Mouse (Mus musculus) brown adipose tissue, adult 24 weeks (tissue): ENCODE data around the gene Slc39a5. TPM values are rescaled to one million over a fixed set of nuclear protein-coding genes. Genes with fewer than 3 reads are reported as not detected.

Experiments used
- H3K27ac ChIP-seq: fragments of 200-500 bp; replicated peaks from 2 replicates; pipeline ENCODE4 v1.5.1; 2012; ENCODE audit warnings: low read depth, mild to moderate bottlenecking, low read length
- H3K4me1 ChIP-seq: fragments of 200-500 bp; 2 replicates; pipeline ENCODE4 v1.6.1; 2012; ENCODE audit warnings: low read length, mixed read lengths; ENCODE audit not compliant: control insufficient read depth, insufficient read depth, insufficient read length
- H3K4me3 ChIP-seq: fragments of 200-500 bp; 2 replicates; pipeline ENCODE4 v1.5.1; 2012; ENCODE audit warnings: low read depth, mild to moderate bottlenecking, low read length, moderate library complexity; ENCODE audit not compliant: insufficient read depth
- polyA plus RNA-seq: library from polyadenylated mRNA; stranded (reverse); fragments of >200 nt; gene quantifications from 2 replicates; pipeline ENCODE4 v1.2.4, GENCODE M21; 2012; ENCODE audit not compliant: missing spikeins, insufficient read depth, insufficient read length

The Slc39a5 gene
- polyA plus RNA-seq, 1 experiment, result not detected

- H3K4me3 ChIP-seq, result no peak overlapping the region
- peaks cover 5% of the 10 kb centered on the region; the same call in 1 of the 2 replicates for H3K4me1 ChIP-seq
- H3K27ac ChIP-seq, result peak overlapping the region; percentile 59; the same call in 1 of the 2 replicates
Observed at GRCm38 (mm10) chr10:128424604-128425003, 23.6 kb upstream of the Slc39a5 start.

DNA sequence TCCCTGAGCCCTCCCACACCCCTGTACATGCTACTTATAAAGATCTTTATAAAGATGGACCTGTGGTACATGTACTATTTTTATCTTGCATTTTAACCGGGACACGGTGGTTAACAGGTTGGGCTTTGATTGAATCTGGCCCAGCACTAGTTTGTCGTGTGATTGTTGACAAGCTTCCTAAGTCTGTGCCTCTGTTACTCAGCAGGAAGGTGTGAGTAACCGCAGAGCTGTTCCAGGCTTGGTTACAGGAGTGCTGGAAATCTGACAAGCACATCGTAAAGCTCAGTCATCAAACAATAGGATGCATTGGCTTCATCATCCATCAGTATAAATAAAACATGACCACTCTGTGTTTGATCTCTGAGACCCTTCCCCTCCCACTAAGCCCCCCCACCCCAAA lies 21.4 kb upstream of the Slc39a5 start:
- Histone ChIP-seq H3K4me1 (peaks cover 5% of the 10 kb centered on the region; the same call in 1 of the 2 replicates), H3K27ac (no peak overlapping the region), H3K4me3 (no peak overlapping the region)

DNA sequence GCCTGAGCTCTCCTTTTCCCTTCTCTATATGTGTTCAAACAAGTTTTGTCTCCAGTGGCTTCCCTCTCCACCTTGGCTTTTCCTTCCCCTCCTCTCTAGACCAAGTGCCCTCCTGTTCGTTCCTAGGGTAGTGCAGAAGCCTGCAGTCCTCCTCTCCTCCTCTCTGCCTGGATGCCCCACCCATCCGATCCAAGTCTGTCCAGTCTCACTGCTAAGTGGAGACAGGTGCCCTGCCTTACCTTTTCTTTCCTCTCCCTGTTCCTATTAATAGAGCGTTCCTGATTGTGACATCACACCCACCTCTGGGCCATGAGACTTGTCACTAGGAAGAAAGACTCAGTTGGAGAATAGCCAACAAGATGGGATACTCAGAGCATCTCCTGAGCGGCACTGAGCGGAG lies 13.8 kb upstream of the Slc39a5 start:
- H3K4me1 ChIP-seq, result peaks cover 4% of the 10 kb centered on the region
- no peak overlapping the region for H3K4me3 ChIP-seq
- H3K27ac ChIP-seq, result no peak overlapping the region

DNA sequence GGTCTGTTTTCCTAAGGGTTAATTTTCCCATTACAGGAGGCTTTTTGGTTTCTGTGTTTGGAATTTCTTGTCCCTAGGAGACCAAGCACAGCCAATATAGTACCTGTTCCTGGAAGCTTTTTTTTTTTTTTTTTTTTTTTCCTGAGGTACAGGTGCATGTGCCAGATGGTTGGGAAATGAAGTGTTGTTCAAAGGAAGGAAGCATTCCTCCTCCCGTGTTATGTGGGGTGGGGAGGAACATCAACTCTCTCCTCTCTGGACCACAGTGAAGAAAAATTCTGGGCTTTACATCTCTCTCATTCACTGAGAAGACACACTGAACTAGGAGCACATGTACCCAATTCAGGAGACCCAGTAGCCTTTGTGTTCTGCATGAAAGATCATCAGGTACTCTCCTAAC lies 12.0 kb upstream of the Slc39a5 start:
- H3K4me1 ChIP-seq, result peaks cover 8% of the 10 kb centered on the region
- H3K4me3 ChIP-seq, result no peak overlapping the region
- no peak overlapping the region for H3K27ac ChIP-seq

- H3K4me1 ChIP-seq, result peaks cover 8% of the 10 kb centered on the region
- no peak overlapping the region; the same call in 1 of the 2 replicates for H3K27ac ChIP-seq
- H3K4me3 ChIP-seq, result peak overlapping the region; percentile 68
Observed at GRCm38 (mm10) chr10:128412558-128412957, 11.5 kb upstream of the Slc39a5 start.

DNA sequence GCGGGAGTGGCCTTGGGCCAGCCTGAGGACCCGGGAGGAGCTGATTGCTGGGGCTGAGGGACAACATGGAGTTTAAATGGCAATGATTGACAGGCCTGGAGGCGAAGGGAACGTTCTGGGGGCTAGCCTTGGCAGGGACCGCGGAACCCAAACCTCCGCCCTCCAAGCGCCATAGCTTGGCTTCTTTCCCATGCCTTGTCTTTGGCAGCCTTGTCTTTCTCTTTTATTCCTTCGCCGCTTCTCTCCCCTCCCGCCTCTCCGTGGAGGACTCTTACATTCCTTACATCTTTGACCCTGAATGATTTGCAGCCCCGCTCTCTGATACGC lies 11.0 kb upstream of the Slc39a5 start:
- peak overlapping the region; percentile 68 for H3K4me3 ChIP-seq
- peak overlapping the region; percentile 54 for H3K27ac ChIP-seq

DNA sequence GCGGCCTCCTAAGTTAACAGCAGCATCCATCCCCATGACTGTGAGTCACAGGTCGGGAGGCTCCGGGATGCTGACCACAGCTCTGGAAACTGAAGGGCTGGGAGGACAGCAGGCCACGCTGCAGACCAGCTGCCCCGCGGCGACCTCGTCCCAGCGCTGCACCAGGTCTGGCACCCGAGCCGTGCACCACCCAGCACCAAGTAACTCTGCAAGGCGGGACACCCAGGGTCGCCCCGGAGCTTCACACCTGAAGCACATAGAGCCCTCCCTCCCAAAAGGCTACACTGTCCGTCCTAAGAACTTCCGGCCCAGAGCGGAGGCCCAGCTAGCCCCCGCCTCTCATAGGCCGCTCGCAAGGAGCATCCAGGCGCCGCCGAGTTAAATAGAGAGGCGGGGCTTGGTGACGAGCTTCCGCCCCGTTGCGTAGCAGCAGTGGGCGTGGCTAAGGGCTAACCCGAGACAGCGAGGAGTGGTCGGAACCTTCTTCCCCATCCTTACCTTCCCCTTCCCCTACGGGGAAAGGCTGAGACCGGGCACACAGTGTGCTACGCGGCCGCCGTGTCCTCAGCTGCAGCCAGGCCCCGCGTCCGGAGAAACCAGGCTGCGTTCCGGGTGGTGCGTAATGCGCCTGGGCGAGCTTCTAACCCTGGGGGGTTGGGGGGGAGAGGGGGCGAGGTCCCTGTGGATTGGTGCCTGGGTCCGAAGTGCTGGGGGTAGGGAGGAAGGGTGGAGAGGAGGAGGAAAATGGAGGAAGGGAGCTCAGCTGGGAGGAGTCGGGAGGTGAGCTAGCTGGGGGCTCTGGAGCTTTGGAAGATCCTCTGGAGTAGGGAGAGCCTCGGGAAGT lies 10.4 kb upstream of the Slc39a5 start, which contains the start of the genes Nabp2 and Rnf41:
Nabp2 (minus strand) TSS at position 282 of the 844 bp plus-strand sequence.
Rnf41 (plus strand) TSS at position 447 of the 844 bp plus-strand sequence.
- peak within 1 kb of the TSS; percentile 80 for H3K4me3 ChIP-seq
- peak within 1 kb of the TSS; percentile 85 for H3K27ac ChIP-seq
- peaks cover 8% of the 10 kb centered on the region for H3K4me1 ChIP-seq

More for the DNA sequence above, 11.0 kb upstream of the Slc39a5 start:
- peaks cover 8% of the 10 kb centered on the region for H3K4me1 ChIP-seq

GRCm38 (mm10) chr10:128410560-128410845 lies 9.5 kb upstream of the Slc39a5 start:
- Histone ChIP-seq H3K27ac (peak overlapping the region; percentile 85), H3K4me1 (peaks cover 8% of the 10 kb centered on the region), H3K4me3 (peak overlapping the region; percentile 45)

- H3K4me3 ChIP-seq, result peak overlapping the region; percentile 68
Observed at GRCm38 (mm10) chr10:128409692-128410559, 8.9 kb upstream of the Slc39a5 start.

DNA sequence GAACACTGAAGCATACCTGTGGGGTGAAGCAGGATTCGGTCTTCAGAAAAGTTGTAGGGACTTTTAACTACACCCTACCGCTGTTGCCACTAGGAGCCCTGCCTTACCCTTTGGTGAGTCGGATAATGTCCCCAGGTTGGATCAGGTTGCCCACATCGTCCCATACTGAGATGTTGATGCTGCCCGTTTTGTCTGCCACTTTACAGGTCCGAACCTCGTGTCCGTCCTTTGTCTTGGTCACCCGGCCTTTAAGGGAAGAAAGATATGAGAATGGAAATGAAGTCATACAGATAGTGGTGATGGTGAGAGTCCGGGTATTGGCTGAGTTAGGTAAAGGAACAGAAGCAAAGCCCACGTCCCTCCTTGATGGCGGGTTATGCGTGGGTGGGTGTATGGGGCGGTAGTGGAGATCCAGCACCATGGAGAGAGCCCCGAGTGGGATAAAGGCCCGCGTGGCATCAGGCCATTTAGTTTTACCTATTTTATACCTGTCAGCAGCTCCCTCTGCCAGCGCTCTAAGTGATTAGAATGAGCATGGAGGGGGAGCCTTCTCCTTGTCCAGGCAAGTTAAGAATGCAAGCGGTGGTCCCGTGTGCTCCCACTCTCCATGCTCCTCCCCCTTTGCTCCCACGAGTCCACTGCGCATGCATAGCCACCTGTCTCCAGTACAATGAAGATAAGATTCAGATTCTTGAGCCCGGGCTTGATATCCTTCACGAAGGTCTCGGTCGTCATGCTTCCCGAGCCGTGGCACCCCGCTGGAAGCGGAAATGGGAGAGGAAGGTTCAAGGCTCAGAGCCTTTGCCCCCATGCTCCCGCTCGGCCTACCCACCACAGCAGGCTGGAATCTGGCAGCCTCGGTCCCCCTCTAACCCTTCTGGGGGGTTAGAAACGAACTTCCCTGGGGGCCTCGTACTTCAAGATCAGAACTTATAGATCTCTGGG lies 7.8 kb upstream of the Slc39a5 start:
- H3K27ac ChIP-seq, result 0 out of 2 replicates have a peak overlapping the region, but pooled peaks have one; percentile 2
- H3K4me3 ChIP-seq, result peak overlapping the region; percentile 68
- H3K4me1 ChIP-seq, result peaks cover 8% of the 10 kb centered on the region

More at GRCm38 (mm10) chr10:128409692-128410559, 8.9 kb upstream of the Slc39a5 start:
- Histone ChIP-seq H3K4me1 (peaks cover 8% of the 10 kb centered on the region), H3K27ac (peak overlapping the region; percentile 85)

GRCm38 (mm10) chr10:128403931-128404330 lies 2.9 kb upstream of the Slc39a5 start:
- Histone ChIP-seq H3K27ac (no peak overlapping the region), H3K4me3 (no peak overlapping the region), H3K4me1 (peaks cover 3% of the 10 kb centered on the region; the same call in 1 of the 2 replicates)

- no peaks in the 10 kb centered on the region for H3K4me1 ChIP-seq
- H3K27ac ChIP-seq, result no peak overlapping the region
- no peak overlapping the region for H3K4me3 ChIP-seq
Observed at GRCm38 (mm10) chr10:128401638-128402037, 609 bp upstream of the Slc39a5 start.

GRCm38 (mm10) chr10:128400338-128400737 lies 691 bp downstream of the Slc39a5 start:
- no peaks in the 10 kb centered on the region for H3K4me1 ChIP-seq
- no peak overlapping the region for H3K27ac ChIP-seq
- no peak overlapping the region for H3K4me3 ChIP-seq

DNA sequence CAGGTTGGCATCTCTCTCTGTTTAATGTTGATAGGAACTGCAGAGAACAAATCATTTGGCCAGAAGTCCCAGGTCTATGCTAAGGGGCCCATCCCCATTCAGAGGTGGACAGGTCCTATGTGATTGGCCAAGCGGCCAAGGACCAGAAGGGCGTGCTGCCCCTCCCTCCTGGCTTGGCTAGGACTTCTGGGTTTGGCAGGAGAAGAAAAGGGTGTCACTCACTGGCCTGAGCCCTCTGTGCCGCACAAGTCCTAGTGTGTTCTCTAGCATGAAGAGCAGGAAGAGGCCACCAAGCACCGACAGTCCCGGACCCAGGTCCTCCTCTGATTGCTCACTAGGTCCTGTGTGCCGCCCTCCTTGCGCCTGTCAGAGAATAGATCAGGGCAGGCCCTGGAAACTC lies 3.6 kb downstream of the Slc39a5 start:
- H3K4me1 ChIP-seq, result no peaks in the 10 kb centered on the region
- H3K27ac ChIP-seq, result no peak overlapping the region
- H3K4me3 ChIP-seq, result no peak overlapping the region
